Mouse (Mus musculus) spleen, adult 2 months (tissue): ENCODE measurements around the gene Oxnad1.

ENCODE experiments used
- CTCF ChIP-seq: fragments of 200-500 bp; IDR thresholded peaks from 2 replicates; pipeline ENCODE4 v1.5.1; 2011; ENCODE audit warnings: mild to moderate bottlenecking, inconsistent platforms; ENCODE audit not compliant: insufficient read depth, insufficient read length, insufficient replicate concordance; ENCODE audit errors: extremely low read depth
- POLR2A ChIP-seq: fragments of 200-500 bp; IDR thresholded peaks from 2 replicates; pipeline ENCODE4 v1.6.1; 2011; ENCODE audit warnings: low read depth, low read length, inconsistent platforms

DNA sequence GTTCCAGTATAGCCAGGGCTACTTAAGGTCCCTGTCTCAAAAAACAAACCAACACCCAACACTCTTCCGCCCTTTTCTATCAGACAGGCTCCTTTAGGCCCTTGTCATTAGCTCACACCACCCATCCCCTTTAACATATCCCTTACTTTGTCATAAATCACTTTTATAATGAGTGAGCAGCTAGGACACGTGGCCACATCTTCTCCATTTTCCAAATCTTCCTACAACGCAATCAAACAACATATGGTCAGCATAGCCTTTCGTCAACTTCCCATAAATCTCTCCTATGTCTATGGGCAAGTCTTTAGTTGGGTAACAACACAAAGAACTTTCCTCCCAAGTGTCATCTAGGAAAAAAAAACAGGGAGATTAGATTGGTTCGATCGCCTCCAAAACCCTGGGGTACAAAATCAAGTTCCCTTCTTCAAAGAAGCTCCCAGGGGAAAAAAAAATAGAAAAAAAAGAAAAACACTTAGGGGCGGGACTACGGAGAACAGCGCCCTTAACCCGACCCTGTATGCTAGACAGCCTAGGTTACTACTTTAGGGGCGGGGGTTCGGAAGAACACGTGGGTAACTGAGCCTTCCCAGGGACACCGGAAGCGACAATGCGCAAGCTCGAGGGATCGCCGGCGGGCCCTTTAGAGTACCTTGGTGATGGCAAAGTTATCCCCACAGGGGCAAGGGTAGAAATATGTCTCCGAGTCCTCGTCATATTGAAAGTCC is at the start of gene Oxnad1:
- TF ChIP-seq CTCF (no peak), POLR2A (no peak)
